Mouse (Mus musculus) adrenal gland, adult 8-10 months (tissue): ENCODE results near the gene Trpc7. TPM values are rescaled to one million over a fixed set of nuclear protein-coding genes. Genes with fewer than 3 reads are reported as not detected.

Source experiments
- DNase-seq: peaks from one replicate; pipeline ENCODE4 v3.0.0; 2022
- total RNA-seq, 4 experiments: library from RNA; stranded (reverse); gene quantifications; 2 replicates each; pipeline ENCODE4 v1.2.4; 2022

Gene Trpc7
- total RNA-seq, result under 1 TPM; 0.29 to 0.45 (median 0.37) TPM

DNA sequence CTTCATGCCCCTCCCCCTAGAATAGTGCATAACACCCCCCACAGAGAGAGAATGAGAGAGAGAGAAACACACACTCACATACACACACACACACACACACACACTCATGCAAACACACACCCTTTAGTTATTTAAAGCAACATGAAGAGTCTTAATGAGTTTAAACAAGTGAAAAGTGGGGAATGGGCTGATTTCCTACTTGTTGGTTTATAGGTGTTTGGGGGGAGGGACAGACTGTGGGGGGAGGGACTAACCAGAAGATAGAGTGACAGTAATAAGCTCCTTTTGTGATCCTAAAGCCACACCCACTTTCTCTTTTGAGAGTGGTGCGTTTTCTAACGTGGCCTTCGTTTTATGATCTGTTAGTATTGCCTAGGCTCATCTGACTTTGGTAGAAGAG lies at the start of gene Trpc7:
Gene Trpc7, minus strand, starts transcription at position 101 of the 400 bp plus-strand sequence.
- DNase-seq, result no peak

DNA sequence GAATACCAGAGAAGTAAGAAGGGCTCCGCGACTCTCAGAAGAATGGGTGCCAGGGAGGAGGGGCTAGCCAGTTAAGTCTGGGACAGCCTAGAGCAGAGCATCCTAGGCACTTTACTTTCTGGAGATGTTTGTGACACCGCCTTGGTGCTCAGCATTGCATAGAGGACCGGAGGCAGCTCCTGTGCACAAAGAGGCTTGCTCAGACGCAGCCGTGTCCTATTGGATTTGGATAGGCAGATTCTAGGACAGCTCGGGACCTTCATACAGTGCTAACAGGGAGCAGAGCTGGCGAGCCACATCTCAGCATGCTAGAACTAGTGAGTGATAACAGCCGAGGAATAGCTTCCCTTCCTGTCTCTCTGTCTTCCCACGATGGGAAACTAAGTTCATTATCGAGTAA lies 43.5 kb upstream of the Trpc7 start:
- no peak for DNase-seq

DNA sequence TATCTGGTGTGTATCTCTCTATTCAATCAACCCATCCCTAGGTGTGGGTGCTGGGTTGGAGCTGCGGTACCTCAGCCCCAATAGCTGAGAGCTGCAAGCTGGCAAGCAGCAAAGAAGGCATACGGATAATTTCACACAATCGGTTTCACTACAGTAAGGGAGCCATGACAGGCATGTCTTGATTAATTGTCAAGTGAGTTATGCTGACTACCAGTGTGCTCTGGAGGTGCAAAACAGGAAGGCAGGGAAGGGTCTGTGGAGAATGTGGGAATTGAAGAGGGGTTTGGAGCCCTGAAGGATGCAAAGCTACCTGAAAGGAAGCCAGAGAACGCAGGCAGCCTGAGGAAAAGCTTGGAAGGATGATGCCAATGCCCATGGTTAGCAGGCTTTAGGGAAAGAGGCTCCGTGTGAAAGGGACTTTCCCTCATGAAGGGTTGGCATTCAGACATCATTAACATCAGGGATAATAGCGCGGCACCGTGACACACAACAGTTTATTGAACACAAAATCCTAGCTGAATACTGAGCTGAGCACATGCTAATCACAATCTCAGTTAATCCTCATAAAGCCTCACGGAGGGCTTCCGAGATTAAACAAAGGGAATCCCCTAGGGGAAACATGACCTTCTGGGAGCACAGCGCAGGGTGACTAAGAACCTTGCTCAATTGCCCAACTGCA lies 38.2 kb upstream of the Trpc7 start:
- DNase-seq, result no peak

DNA sequence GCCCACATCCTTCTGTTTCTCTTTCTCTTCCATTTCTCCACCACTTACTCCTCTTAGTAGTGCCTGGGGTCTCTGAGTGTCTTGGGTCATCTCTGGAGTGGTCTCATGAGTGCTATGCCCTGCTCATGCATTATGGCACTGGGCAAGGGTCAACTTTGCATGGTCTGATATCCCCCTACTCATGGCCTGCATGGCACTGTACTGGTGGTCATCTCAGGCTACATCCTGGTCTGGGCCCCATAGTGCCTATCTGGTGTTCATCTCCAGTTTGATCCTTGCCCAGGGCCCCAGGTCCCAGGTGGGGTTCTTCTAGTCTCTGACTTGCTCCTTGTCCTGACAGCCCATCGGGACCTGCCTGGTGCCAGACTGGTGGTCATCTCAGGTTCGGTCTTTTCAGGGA lies 34.6 kb upstream of the Trpc7 start:
- no peak for DNase-seq

DNA sequence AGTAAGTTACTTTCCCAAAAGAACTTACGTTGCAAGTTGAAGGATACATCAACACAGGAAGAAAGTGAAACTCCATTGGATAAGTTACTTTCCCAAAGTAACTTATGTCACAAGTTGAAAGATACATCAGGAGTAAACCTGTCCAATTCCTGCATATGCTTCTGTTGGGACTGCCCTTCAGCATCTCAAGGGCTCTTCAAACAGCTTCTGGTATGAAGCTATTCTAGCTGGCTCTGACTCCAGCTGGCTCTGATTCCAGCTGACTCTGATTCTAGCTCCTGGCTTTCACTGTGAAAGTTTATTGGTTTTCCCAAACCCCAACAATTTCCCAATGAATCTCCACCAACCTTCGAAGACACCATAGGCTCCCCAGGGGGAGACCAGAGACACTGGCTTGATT lies 27.2 kb upstream of the Trpc7 start:
- DNase-seq, result no peak

DNA sequence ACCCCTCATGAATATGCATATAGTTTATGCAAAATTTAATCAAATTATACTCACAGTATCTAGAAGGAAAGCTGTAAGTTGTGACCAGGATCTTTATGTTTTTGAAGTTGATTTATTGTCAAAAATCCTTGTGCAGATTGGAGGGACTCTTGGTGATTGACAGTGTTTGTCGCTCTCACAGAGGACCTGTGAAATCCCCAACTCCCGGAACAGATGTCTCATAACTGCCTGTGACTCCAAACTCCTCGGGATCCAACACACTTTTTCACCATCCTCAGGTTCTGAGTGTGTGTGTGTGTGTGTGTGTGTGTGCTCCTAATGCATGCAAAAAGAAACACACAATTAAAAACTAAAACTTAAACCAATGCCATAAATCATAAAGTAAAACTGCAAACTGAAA lies 25.5 kb upstream of the Trpc7 start:
- DNase-seq, result no peak

DNA sequence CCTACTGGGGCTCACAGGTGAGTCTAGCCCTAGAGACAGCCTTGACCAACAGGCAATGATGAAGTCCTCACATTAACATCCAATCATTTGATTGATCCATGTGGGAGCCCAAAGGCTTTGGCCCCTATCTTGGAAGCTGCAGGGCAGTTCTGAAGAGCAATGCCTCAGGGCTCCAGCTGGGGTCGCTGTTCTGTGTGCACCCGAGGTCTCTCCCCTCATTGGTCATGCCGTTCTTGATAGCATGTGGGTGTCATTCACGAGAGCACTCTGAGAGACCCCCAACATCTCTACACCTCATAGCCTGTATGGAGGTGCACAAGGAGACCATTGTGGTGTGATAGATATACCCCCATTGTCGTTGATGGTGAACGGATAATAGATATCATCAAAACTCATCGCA lies 18.9 kb upstream of the Trpc7 start:
- no peak for DNase-seq

DNA sequence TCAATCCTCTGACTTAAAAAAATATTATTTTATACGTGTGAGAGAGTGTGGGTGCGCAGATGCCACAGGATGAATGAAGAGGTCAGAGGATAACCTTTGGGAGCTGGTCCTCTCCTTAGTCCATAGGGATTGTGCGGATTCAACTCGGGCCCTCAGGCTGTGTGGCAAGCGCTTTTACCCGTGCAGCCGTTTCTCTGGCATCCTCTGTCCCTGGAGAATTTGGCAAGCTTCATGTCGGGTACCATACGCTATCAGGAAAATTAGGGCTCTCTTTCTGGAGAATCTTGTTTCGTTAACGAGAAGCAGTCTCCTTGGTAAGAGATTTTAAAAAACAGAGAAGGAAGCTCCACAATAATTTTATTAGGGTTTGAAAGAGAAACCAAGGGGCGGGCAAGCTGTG lies 15.3 kb upstream of the Trpc7 start:
- no peak for DNase-seq

DNA sequence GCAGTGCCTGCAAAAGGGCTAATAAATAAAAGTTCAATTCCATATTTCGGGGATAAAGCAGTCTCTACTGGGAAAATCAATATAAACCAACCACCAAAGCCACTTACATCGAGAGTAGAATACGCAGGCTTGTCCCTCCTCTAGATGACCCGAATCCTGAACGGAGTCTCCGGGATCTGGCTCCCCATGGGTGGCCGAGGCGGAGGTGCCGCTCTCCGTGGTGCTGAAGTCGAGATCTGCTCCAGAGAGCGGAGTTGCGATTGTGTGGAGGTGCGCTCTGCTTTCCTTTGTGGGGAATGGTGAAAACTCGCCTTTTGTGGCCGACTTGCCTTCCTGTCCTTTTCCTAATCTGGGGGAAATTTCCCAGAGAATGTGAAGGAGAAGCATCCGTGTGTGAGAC lies 407 bp downstream of the Trpc7 start:
- DNase-seq, result peak; percentile 12

DNA sequence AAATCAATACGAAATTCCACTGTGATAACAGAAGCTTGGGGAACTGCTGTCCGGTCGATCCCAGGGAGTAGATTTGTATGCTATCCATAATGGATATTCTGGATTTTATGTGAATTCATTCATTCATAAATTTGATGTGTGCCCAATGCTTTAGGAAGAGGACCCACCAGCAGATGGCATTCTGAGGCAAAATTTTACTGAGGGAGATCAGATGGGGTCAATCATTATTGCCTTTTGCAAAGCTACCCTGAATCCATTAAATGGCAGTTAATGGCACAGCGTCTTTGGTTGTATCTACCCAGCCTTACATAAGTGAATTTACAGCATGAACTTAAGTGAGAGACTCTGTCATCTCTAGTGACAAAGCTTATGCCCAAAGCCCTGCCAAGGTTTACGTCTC lies 1.2 kb downstream of the Trpc7 start:
- DNase-seq, result no peak

DNA sequence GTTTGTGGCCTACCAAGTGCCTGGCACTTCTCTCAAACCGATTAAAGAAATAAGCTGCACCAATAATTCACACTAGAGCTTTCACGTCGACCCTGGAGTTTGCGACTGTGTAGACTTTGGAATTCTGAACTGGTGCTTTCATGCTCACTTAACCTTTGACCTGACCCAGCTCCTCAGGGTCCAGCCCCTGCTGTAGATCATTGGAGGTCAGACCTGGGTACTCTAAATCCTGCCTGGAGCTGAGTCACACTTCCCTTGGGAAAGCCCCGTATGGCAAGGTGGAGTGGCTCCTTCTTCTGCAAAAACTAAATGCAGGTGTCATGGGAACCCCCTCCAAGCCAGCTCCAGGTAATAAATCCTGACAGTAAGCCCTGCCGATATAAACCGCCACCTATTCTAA lies 5.9 kb downstream of the Trpc7 start:
- no peak for DNase-seq

DNA sequence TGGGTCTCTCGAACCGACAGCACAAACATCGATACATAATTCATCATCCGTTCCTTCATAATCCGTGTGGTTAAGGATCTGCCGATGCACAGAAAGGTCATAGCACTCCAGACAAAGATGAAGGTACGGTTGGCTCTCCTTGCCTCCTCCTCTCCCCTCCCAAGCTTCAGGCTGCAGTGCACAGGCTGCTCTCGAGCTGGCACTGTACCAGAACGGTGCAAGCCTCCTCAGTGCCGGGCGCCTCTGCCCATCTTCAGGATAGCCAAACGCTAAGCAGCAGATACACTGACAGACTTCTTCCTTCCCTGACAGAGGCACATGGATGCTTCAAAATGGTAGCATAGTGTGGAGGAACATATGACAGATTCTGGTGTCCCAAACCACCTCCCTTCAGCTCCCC lies 12.9 kb downstream of the Trpc7 start:
- no peak for DNase-seq

DNA sequence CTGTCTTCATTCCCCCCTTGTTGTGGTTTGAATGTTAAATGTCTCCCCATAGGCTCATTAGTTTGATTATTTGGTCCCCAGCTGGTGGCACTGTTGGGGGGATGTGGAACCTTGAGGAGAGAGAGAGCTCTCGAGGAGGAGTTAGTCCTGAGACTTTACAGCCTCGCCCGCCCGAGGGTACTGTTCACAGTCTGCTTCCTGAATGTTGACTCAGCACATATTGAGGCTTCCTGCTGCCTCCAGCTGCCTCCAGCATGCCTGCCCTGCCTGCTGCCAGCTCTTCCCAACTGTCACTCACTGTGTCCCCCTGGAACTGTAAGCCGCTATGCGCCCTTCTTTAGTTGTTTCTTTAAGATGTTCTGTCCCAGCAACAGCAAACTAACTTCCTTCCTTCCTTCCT lies 31.2 kb downstream of the Trpc7 start:
- DNase-seq, result no peak

DNA sequence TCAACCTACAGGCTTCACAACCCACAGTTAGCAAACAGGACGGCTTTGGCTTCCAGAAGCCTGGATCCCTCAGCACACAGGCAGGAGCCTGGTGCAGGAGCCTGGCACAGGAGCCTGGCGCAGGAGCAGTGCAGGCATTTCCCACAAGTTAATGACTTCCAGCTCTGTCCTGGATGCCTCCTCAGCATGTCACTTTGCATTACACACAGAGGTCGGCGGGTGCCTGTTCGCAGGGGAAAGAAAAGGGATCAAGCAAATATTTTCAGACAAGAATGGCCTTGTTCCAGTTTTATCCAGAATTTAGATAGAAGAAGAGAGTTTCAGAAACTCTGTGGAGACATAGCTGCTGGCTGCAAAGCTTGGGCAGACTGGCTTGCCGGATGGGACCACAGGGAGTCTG lies 33.8 kb downstream of the Trpc7 start:
- no peak for DNase-seq

DNA sequence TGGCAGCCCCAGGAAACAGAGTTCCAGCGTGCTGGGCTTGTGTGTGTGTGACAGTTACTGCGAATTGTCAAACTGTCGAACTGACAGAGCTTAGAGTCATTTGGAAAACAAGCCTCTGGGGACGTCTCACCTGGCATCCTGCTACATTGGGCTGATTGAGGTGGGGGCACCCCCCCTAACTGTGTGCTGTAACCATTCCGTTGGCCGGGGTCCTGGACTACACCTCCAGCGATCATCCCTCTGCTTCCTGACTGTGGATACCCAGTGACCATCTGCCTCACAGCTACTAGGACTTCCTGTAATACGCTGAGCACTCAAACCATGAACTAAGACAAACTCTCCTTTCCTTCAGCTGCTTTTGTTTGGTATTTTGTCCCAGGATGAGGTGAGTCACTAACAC lies 41.3 kb downstream of the Trpc7 start:
- no peak for DNase-seq

DNA sequence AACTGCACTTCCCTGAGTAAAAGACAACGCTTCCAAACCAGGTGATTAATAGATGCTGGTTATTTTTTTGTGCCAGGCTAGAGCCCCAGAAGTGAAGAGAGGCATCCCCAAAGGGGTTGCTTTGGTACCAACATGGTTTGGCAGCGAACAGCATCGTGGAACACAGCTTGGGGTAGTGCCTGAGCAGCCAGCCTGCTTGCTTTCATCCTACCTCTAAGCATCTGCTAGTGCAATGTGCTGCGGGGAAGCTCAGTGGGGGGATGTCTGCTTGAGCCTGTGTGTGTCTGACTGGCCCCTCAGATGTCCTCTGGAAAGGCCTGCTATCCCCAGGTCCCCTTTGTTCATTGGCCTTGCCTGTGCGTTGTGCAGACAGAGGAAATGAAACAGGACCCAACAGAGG lies 42.4 kb downstream of the Trpc7 start:
- no peak for DNase-seq

DNA sequence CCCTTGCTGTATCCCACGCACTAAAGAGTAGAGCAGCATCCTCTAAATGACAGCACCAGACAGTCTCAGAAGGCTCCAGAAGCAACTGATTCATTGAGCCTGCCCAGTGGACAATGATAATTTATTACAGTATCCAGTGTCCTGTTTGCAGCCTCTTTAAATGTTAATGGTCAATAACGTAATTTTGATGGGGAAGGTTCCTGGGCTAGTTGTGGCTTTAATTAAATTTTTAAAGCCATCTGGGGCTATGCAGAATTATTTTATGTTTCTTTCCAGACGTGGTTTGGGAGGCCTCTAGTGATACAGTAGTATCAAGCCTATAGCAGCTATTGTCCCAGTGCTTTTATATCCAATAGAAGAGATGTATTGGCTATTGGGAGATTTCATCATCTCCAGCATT lies 49.9 kb downstream of the Trpc7 start:
- DNase-seq, result no peak

DNA sequence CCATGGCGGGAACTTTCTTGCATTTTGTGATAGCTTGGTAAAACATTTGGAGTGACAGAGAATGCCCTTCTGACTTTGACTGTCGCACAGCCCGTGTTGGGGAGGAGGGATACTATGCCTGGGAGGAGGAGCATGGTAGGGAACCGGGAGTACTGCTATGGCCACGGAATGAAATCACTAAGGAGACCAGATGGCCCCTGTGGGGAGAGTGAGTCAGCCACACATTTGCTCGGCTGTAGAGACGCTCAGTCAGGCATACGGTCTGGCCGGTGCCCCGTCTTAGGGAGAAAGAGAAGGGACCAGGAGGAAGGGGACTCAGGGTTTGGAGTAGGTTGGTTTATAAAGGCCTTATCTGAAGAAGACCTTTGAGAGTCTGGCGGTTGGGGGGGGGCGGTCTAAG lies 80.3 kb downstream of the Trpc7 start:
- no peak for DNase-seq

DNA sequence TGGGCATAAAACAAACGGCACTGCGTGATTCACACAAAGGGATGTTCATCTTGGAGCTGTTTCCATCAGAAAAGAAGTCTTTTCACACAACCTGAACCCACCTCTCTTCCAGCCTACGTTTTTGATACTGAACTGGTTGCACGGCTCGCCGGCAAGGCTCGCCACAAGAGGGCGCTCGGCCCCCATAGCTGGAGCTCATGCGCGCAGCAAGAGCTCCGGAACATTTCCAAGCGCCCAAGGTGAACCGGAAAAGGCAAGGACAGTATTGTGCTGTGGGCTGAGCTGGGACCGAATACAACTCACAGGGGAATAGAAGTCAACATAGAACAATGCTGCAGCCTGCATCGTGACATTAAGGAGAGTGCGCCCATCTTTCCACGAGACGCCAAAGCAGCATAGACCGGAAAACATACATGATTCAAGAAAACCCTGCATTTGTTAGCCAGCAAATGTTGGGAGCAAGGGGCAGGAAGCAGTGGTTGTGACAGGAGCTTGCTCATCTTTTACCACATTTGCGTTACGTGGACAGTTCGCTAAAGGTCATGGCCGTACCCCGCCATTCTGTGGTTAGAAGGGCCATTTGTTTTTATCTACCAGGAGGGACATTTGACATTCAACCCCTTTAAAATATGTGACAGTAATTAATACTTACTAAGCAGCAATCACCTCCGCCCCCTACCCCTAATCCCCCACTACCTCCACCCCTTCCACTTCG lies 88.9 kb downstream of the Trpc7 start:
- DNase-seq, result peak; percentile 83

DNA sequence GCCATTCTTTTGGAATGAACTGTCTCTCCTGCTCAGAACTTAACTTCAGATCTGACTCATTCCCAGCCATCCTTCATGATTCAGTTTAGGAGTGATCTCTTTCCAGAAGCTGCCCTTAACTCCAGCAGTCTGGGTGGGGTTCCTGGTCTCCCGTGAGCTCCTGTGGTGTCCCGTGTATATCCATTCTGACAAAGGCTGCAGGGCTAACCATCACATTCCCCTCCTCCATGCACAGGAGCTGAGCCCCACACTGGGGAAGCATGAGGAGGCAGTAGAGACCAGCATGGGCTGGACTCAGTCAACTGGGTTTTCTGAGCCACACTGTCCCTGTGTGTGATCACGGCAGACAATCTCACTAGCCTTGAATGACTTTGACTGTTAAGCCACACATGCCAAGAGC lies 90.7 kb downstream of the Trpc7 start:
- DNase-seq, result no peak

DNA sequence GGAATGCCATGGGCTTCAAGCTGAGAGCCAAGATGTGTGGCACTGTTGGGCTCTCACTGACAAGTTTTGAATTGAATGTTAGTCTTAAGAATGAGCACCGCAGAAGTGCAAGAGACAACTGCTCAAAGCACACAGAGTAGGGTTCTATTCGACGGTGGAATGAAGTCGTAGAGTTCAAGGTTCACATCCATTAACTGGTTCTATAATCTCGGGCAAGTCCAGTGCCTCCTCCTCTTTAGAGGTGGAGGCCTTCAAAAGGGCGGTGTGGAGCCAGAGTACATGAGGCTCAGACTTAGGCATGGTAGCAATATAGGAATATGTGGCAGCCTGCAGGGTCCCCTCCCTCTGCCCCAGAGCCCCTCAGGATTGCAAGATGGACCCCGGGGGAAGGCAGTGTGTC lies 98.3 kb downstream of the Trpc7 start:
- DNase-seq, result no peak

DNA sequence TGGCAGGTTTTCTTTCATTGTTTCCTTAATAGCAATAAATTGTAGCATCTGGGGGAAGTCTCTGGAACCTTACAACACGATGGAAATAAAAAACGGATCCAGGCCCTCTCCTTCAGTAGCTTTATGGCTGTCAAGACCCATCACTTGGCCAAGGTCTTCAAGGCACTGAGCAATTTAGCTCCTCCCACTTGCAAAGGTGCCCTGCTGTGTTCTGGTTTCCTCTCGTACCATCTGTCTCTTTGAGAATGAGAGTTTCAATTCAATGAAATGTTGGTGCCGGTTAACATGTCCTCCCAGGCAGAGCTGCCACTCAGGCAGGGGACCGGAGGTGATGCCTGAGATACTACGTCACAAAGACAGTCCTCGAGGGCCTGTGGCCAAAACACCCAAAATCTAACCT lies 100.3 kb downstream of the Trpc7 start:
- no peak for DNase-seq

DNA sequence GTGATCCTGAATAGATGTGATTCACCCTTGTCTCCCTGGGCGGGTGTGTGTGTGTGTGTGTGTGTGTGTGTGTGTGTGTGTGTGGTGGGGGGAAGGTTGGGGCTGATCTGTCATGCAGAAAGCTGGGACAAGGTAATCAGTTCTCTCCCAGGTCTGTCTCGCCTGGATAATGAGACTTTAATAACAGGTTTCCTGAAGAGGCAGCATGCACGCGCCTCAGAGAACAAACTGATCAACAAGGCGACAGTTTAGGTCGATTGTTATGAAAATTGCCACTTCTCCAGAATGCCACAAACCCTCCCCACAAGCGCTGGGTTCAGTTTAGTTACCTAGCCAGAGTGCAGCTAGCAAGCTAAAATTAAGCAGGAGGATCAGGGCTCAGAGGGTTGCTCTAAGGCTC lies 101.4 kb downstream of the Trpc7 start:
- no peak for DNase-seq

DNA sequence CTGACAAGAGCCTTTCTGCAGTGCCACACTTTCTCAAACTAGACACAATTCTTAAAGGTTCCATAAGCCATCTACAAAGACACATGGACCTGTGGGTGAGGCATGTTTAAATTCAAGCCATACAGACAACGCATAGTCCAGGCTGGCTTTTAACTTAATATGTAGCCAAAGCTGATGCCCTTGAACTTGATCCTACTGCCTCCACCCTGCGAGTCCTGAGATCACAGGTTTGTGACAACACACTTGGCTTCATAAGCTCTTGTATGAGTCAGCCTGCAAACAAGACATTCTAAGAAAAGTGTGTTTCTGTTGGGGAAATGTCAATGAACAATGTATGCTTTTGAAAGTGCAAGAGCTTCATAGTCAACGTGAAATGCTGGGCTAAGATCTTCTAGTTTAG lies 102.9 kb downstream of the Trpc7 start:
- DNase-seq, result no peak

DNA sequence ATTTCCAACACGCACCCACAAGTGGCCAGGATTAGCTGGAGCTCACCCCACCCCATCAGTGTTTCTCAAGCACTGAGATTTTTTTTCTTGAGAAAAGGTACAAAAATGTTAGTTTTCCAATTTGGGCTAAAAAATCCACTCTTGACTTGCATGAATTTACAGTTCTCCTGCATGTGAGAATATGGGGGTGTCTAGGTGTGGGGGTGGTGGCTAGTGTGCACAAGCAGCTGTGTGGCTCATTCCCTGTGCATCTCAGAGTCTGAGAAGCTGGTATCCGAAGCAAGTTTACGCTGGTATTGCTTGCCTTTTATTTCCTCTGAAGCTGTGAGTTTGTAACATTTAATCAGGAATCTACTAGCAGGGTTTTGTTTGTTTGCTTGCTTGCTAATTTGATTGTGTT lies 105.1 kb downstream of the Trpc7 start:
- no peak for DNase-seq
